Mouse (Mus musculus) forebrain, postnatal 0 days (tissue): ENCODE measurements at regions not wholly inside any gene's neighbourhood (a gene's known extent, or its start where the extent isn't known, plus 50 kb on each side); places are given as distances from the start of the nearest gene placed in this dataset.

ENCODE experiments used
- ATAC-seq: fragments of 200-750 bp; cut with Nextera tagmentation; 2 replicates; pipeline ENCODE4 v1.8.0; 2017; ENCODE audit warnings: mild to moderate bottlenecking, moderate library complexity
- DNase-seq: peaks from one replicate; pipeline ENCODE4 v3.0.0-alpha.2; 2015
- H3K27ac ChIP-seq: fragments of 300-500 bp; sonication (generic); 2 replicates; pipeline ENCODE4 v1.5.1; 2014; ENCODE audit warnings: low read depth, mild to moderate bottlenecking, antibody characterized with exemption, low read length, moderate library complexity, mixed read lengths
- H3K27me3 ChIP-seq: fragments of 300-500 bp; sonication (generic); 2 replicates; pipeline ENCODE4 v1.6.1; 2014; ENCODE audit warnings: mild to moderate bottlenecking, low read length, mixed read lengths; ENCODE audit not compliant: insufficient read depth
- H3K36me3 ChIP-seq: fragments of 300-500 bp; sonication (generic); 2 replicates; pipeline ENCODE4 v1.6.1; 2014; ENCODE audit warnings: mild to moderate bottlenecking, moderate library complexity; ENCODE audit not compliant: insufficient read depth
- H3K4me1 ChIP-seq: fragments of 300-500 bp; sonication (generic); 2 replicates; pipeline ENCODE4 v1.6.1; 2014; ENCODE audit warnings: antibody characterized with exemption; ENCODE audit not compliant: insufficient read depth
- H3K4me2 ChIP-seq: fragments of 300-500 bp; sonication (generic); 2 replicates; pipeline ENCODE4 v1.6.1; 2014; ENCODE audit warnings: low read depth, mild to moderate bottlenecking, moderate library complexity
- H3K4me3 ChIP-seq: fragments of 300-500 bp; sonication (generic); 2 replicates; pipeline ENCODE4 v1.5.1; 2014; ENCODE audit warnings: low read depth, low read length, mixed read lengths
- H3K9ac ChIP-seq: fragments of 300-500 bp; sonication (generic); 2 replicates; pipeline ENCODE4 v1.6.1; 2014; ENCODE audit warnings: mild to moderate bottlenecking
- H3K9me3 ChIP-seq: fragments of 300-500 bp; sonication (generic); 2 replicates; pipeline ENCODE4 v1.6.1; 2016; ENCODE audit warnings: low read length
- CTCF ChIP-seq: sonication (generic); IDR thresholded peaks from 2 replicates; pipeline ENCODE4 v1.5.1; 2016; ENCODE audit warnings: antibody characterized with exemption, control low read depth, low read depth
- WGBS: fragments of 180-500 bp; shearing (Covaris S2); extraction: QIAGEN DNeasy Blood & Tissue Kit; methylation state at CpG from one replicate; pipeline ENCODE4 v1.1.7; 2014; 5-methylcytosine and 5-hydroxymethylcytosine counted together

- no peak for TF ChIP-seq CTCF
- no peak overlapping the region for H3K4me3 ChIP-seq
- no peaks in the 10 kb centered on the region for H3K4me1 ChIP-seq
- H3K27me3 ChIP-seq: no peaks in the 10 kb centered on the region
- no peak for ATAC-seq
- no peaks in the 10 kb centered on the region for H3K36me3 ChIP-seq
- no peaks in the 10 kb centered on the region for H3K9me3 ChIP-seq
- no peak overlapping the region for H3K9ac ChIP-seq
- no peak overlapping the region for H3K4me2 ChIP-seq
- no peak overlapping the region for H3K27ac ChIP-seq
- 41% methylated on average over 2 of the region's 2 CpGs for WGBS
- DNase-seq: no peak
Measured at GRCm38 (mm10) chr4:54407930-54408329, 536.9 kb upstream of the Zfp462 start.

GRCm38 (mm10) chr4:54430789-54431188, 514.1 kb upstream of the Zfp462 start:
- Histone ChIP-seq H3K4me1 (no peaks in the 10 kb centered on the region), H3K27ac (no peak overlapping the region), H3K36me3 (no peaks in the 10 kb centered on the region), H3K4me2 (no peak overlapping the region), H3K4me3 (no peak overlapping the region), H3K9ac (no peak overlapping the region), H3K27me3 (no peaks in the 10 kb centered on the region), H3K9me3 (no peaks in the 10 kb centered on the region)
- TF ChIP-seq CTCF: no peak
- ATAC-seq (no peak), DNase-seq (no peak)
- 83% methylated on average over 3 of the region's 3 CpGs for WGBS

GRCm38 (mm10) chr4:54460596-54460995, 484.3 kb upstream of the Zfp462 start:
- 55% methylated on average over 2 of the region's 2 CpGs for WGBS
- H3K4me3 ChIP-seq: no peak overlapping the region

GRCm38 (mm10) chr4:54469176-54469575, 475.7 kb upstream of the Zfp462 start:
- Histone ChIP-seq H3K27me3 (no peaks in the 10 kb centered on the region), H3K9me3 (no peaks in the 10 kb centered on the region), H3K4me1 (no peaks in the 10 kb centered on the region), H3K36me3 (no peaks in the 10 kb centered on the region), H3K4me3 (no peak overlapping the region), H3K27ac (no peak overlapping the region), H3K9ac (no peak overlapping the region), H3K4me2 (no peak overlapping the region)
- DNase-seq (no peak), ATAC-seq (no peak)
- no peak for TF ChIP-seq CTCF
- WGBS: 78% methylated on average over 2 of the region's 2 CpGs

More at GRCm38 (mm10) chr4:54460596-54460995, 484.3 kb upstream of the Zfp462 start:
- H3K36me3 ChIP-seq: no peaks in the 10 kb centered on the region
- TF ChIP-seq CTCF: no peak
- no peak overlapping the region for H3K27ac ChIP-seq
- DNase-seq: no peak
- no peak overlapping the region for H3K9ac ChIP-seq
- H3K4me1 ChIP-seq: no peaks in the 10 kb centered on the region
- H3K9me3 ChIP-seq: no peaks in the 10 kb centered on the region
- no peak overlapping the region for H3K4me2 ChIP-seq
- H3K27me3 ChIP-seq: no peaks in the 10 kb centered on the region
- ATAC-seq: no peak

- WGBS: 32% methylated on average over 13 of the region's 13 CpGs
- ATAC-seq (peak; percentile 91), DNase-seq (peak; percentile 86)
- no peak for TF ChIP-seq CTCF
- H3K9me3 ChIP-seq: no peaks in the 10 kb centered on the region
- no peaks in the 10 kb centered on the region for H3K27me3 ChIP-seq
- no peaks in the 10 kb centered on the region for H3K4me1 ChIP-seq
- H3K4me2 ChIP-seq: no peak overlapping the region; the same call in 1 of the 2 replicates
- no peaks in the 10 kb centered on the region for H3K36me3 ChIP-seq
- H3K9ac ChIP-seq: no peak overlapping the region
- no peak overlapping the region for H3K4me3 ChIP-seq
- no peak overlapping the region for H3K27ac ChIP-seq
Measured at GRCm38 (mm10) chr4:54470022-54471008, 474.5 kb upstream of the Zfp462 start.

GRCm38 (mm10) chr4:54471009-54471408, 473.8 kb upstream of the Zfp462 start:
- H3K4me1 ChIP-seq: no peaks in the 10 kb centered on the region
- H3K4me3 ChIP-seq: no peak overlapping the region
- ATAC-seq (no peak), DNase-seq (no peak)
- no peaks in the 10 kb centered on the region for H3K27me3 ChIP-seq
- H3K27ac ChIP-seq: no peak overlapping the region
- H3K36me3 ChIP-seq: no peaks in the 10 kb centered on the region
- no peak overlapping the region for H3K4me2 ChIP-seq
- no peak overlapping the region for H3K9ac ChIP-seq
- no peaks in the 10 kb centered on the region for H3K9me3 ChIP-seq
- 72% methylated on average over 1 of the region's 1 CpGs for WGBS
- TF ChIP-seq CTCF: no peak

GRCm38 (mm10) chr4:54481766-54482165, 463.1 kb upstream of the Zfp462 start:
- 68% methylated on average over 2 of the region's 2 CpGs for WGBS
- ATAC-seq (no peak), DNase-seq (no peak)
- Histone ChIP-seq H3K4me2 (no peak overlapping the region), H3K4me1 (no peaks in the 10 kb centered on the region), H3K36me3 (no peaks in the 10 kb centered on the region), H3K4me3 (no peak overlapping the region), H3K9me3 (no peaks in the 10 kb centered on the region), H3K9ac (no peak overlapping the region), H3K27ac (no peak overlapping the region), H3K27me3 (no peaks in the 10 kb centered on the region)
- no peak for TF ChIP-seq CTCF
